Mouse (Mus musculus) forelimb bud, embryonic 11.5 days (tissue): ENCODE results near the gene Whrn.

Experiments used
- DNase-seq: peaks from one replicate; pipeline ENCODE4 v3.0.0-alpha.2; 2012; ENCODE audit warnings: low read depth, low spot score

Whrn gene

DNA sequence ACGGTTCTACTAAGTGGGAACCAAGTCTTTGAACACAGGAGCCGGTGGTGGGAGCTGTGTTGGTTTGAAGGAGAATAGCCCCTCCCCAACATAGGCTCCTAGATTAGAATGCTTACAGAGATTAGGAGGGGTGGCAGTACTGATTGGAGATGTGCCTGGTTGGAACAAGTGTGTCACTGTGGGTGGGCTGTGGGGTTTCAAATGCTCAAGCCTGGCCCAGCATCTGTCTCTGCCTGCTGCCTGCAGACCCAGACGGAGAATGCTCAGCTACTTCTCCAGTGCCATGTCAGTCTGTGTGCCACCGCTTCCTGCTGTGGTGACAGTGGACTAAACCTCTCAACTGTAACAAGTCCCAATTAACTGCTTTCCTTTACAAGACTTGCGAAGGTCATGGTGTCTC lies 45.2 kb downstream of the Whrn start:
- DNase-seq, result no peak

- no peak for DNase-seq
Measured at GRCm38 (mm10) chr4:63444362-63445066, 51.3 kb downstream of the Whrn start.

DNA sequence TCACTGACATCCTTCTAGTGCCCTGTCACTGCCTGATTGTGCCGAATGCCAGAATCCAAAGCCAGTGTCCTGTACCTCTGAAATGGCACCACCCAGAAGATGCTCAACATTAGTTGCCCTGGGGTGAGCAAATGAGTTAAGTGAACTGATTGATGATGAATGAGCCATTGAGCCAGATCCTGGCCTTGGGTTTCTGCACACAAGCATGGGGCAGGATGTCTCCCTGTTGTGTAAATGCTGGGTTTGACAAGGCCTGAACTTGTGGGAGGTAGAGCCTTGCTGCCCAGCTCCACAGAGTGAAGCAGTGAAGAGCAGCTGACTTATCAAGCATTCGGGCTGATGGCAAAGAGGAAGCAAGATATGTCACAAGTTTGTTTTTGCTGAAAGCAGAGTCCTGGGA lies 52.7 kb downstream of the Whrn start:
- DNase-seq, result no peak

- no peak for DNase-seq
Measured at GRCm38 (mm10) chr4:63441616-63442015, 54.2 kb downstream of the Whrn start.

DNA sequence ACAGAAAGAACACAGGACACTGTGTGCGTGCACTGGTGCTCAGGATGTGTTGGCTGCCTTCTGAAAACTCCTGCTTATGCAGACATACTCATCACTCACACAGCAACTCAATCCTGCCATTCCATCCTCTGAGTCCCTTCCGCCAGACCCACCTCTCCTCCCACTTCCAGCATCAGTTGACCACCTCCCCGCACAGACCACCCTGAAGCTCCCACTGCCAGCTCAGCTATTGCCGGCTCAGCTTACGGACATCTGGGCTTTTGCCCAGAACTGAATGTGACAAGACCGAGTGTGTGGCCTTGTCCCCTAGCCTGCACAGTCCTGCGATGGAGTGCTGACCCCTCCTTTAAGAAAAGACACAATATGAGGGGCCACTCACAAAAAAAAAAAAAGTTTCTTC lies 55.5 kb downstream of the Whrn start:
- DNase-seq, result peak; percentile 57

DNA sequence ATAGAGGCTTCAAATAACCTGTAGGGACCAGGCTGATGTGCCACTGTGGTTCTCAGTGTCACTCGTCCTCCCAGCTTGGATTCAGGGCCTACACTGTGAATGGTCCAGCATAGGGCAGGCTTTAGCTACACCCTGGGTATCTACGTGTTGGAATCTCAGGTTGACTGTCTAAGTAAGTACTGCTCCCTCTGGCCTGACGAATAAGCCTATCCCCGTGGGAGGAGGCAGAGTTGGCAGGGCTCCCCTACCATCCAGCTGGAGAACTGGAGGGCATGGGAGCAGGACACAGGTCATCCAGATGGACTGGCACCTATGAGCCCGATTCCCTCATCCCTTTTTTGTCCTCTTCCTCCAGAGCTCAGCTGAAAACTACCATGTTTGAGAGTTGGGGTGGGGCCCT lies 57.8 kb downstream of the Whrn start:
- DNase-seq, result no peak

- DNase-seq, result peak; percentile 83
Measured at GRCm38 (mm10) chr4:63437119-63437815, 58.5 kb downstream of the Whrn start.

DNA sequence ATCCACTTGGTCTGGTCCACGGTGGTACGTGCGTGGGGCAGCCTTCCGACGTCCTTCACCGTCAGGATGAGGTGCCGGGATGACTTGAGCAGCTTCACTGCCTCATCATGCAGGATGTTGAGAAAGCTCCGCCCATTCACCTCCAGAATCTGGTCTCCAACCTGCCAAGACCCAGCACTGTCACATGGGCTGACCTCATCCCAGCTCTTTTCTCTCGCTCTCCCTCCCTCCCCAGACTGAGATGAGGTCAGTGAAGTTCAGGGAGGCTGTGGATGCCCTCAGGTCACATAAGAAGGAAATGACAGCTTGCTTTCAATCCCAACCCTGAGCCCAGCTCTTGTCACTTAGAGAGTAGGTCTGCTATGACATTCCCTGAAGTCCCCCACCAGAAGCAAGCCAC lies 60.4 kb downstream of the Whrn start:
- no peak for DNase-seq

DNA sequence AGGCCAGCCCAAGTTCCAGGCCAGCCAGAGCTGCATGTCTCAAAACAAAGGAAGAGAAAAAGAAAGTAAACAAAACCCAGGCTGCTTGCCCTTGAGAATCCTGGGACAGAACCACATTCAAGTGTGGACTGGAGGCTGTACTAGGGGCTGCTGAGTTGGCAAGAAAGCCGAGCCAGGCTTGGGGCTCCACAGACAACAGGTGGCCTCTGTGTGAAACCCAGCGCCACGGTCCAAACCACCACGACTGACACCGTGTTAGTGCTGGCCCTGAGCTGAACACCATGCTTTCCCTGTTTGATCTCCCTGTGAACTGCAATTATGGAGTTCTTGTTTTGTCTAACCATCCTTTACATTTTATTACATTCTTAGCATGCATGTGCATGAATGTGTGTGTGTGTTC lies 64.7 kb downstream of the Whrn start:
- DNase-seq, result no peak

DNA sequence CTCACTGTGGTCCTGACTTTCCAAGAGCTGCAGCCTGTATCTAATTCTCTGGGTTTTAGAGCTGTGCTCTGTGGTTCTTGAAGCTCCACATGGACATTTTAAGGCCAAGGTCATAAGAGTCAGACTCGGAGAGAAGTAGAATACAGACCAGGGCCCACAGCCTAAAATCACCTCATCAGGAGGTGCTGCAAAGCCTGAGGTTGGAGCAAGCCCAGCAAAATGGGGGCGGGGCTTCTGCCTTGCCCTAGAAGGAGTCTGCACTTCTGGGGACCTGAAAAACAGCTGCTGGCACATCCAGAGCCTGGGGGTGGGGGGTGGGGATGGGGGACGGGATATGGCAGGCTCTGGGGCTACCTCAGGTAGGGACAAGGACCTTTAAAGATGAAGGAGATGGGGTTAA lies 65.4 kb downstream of the Whrn start:
- DNase-seq, result no peak

DNA sequence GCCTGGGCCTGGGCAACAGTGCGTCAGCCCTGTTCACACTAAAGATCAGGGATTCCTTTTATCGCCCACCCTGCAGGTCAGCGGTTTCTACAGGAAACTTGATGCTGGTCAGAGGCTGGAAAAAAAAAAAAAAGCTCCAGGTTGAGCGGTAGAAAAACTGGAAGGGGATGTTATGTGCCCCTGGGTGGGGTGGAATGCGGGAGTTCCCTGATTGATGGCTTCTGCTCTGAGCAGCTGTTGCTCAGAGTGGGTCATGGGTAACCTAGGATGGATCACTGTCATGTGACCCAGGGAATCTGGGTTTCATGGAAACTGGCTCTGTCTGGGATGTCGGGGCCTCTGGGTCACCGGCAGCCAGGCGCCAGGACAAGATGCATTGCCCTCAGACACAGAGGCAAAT lies 69.5 kb downstream of the Whrn start:
- DNase-seq, result peak; percentile 20

DNA sequence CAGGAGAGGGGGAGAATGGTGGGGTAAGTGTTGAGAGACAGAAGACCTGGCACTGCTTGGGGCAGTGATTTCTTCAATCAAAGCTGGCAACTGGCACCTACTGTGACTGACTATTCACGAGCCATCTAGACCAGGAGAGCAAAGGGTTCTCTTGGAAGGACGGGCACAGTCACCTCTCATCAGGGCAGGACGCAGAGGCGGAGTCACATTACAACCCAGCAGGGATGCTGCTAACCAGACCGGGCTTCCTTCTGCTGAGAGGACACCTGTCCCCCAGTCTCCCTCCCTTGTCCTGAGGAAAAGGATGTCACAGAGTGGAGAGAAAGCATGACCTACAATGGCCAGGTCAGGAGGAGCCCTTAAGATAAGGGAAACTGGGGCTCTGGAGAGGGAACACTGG lies 72.0 kb downstream of the Whrn start:
- DNase-seq, result no peak

- no peak for DNase-seq
Measured at GRCm38 (mm10) chr4:63423231-63423630, 72.6 kb downstream of the Whrn start.

DNA sequence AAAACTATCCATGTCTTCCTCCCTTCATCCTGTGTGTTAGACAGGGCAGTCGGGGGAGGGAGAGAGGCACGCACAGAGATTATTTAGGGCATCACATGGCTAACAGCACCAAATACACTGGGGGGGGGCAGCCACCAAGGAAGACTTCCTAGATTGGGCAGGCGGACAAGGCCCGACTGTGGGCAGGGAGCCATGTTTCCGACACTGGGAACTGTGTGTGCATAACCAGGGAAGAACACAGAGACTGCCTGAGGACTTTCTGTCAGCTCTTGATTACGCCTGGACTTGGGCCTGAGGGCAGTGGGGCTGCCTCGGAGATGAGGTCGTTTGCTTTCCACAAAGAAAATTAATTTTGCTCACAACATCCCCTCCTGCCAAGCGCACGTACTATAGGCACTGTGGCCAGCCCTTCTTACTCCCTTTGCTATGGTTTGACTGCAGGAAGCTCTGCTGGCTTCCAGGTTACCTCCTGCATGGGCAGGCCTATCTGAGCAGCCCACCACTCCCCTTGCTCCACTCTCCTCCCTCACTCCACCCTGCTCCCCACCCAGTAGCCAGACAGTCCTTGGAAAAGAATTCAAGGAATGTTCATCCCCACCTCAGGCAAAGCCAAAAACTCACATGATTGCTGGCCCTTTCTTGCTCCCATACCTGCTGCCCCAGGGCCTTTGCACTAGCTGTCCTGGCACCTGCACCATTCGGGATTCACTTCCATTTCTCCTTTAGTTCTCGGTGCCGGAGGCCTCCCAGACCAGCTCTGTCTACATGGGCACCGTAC lies 75.5 kb downstream of the Whrn start:
- no peak for DNase-seq

DNA sequence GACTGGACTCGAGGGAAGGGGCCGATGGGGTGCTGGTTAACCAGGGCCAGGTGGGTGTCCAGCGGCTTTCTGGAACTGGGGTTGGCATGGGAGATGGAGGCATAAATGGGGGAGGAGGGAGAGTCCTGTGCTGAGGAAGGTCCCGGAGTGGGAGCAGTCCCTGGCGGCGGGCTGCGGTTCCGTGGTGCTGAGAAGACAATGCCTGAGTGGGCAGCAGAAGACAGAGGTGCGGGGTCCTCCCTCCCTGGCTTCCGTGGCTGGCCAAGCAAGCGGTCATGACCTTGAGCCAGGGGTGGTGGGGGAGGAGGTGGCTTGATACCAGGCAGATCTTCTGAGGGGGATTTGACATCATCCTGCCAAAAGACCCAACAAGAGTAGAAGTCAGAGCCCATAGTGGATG lies 77.5 kb downstream of the Whrn start:
- DNase-seq, result no peak

DNA sequence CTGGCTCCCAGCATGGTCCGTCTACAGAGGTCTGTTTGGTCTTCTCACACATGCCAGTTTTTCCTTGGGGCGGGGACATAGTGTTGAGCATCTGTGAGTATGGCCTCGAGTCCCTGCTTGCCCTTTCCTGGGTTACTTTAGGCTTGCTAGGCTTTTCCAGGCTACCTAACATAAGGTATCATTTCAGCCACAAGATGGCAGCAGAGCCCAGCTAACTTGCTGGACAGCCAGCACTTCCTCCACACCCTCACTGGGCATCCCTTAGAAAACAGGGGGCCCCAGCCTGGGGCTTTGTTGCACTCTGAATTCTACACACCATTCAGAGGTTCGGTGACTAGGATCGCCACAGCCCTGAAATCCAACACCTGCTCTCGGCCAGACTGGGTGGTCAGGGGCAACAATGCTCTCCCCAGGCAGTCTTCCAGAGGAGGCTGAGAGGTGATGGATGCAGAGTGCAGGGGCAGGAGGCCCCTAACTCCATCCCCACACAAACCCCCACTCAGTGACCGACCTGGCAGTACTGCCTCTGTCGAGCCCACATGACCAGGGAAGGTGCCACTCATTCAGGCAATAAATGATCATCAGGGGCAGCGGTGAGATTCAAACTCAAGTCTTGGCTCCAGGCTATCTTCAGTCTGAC lies 78.4 kb downstream of the Whrn start:
- DNase-seq, result peak; percentile 90

DNA sequence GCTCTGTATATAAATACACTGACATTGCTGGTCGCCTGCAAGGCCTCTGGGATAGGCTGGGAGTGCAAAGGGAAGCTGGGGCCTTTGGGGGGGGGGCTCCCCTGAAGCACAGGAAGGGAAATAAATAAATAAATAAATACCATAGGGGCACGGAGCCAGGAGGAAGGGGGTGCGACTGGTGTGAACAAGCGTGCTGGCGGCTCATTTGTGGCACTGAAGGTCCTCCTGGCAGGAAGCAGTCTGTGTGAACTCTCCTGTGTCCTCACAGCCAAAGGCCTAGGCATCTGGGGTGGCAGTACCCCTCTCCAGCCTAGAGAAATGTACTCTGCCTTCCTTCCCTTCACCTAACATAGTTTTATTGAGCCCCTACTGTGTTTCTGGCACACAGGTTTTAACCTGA lies 80.8 kb downstream of the Whrn start:
- DNase-seq, result no peak

- DNase-seq, result no peak
Measured at GRCm38 (mm10) chr4:63411222-63411621, 84.6 kb downstream of the Whrn start.

- peak; percentile 92 for DNase-seq
Measured at GRCm38 (mm10) chr4:63410583-63410934, 85.2 kb downstream of the Whrn start.

GRCm38 (mm10) chr4:63409908-63410582 lies 85.7 kb downstream of the Whrn start:
- peak; percentile 74 for DNase-seq

GRCm38 (mm10) chr4:63409317-63409907 lies 86.4 kb downstream of the Whrn start:
- DNase-seq, result peak; percentile 27
